Mouse (Mus musculus) midbrain, embryonic 14.5 days (tissue): ENCODE results near the gene Myl9. TPM values are rescaled to one million over a fixed set of nuclear protein-coding genes. Genes with fewer than 3 reads are reported as not detected.

ENCODE experiments used
- ATAC-seq: fragments of 200-750 bp; cut with Nextera tagmentation; 2 replicates; pipeline ENCODE4 v1.8.0; 2017; ENCODE audit warnings: moderate number of reproducible peaks, moderate library complexity; ENCODE audit not compliant: low FRiP score, low TSS enrichment
- DNase-seq: peaks from one replicate; pipeline ENCODE4 v3.0.0-alpha.2; 2015
- H3K27ac ChIP-seq: fragments of 300-500 bp; sonication (generic); replicated peaks from 2 replicates; pipeline ENCODE4 v1.5.1; 2014; ENCODE audit warnings: mild to moderate bottlenecking, low read depth, low read length, moderate library complexity
- H3K27me3 ChIP-seq: fragments of 300-500 bp; sonication (generic); 2 replicates; pipeline ENCODE4 v1.6.1; 2014; ENCODE audit warnings: low read length, control low read depth, mixed read lengths; ENCODE audit not compliant: control insufficient read depth, insufficient read depth
- H3K36me3 ChIP-seq: fragments of 300-500 bp; sonication (generic); 2 replicates; pipeline ENCODE4 v1.6.1; 2014; ENCODE audit warnings: low read length, control low read depth; ENCODE audit not compliant: control insufficient read depth, insufficient read depth
- H3K4me1 ChIP-seq: fragments of 300-500 bp; sonication (generic); 2 replicates; pipeline ENCODE4 v1.6.1; 2014; ENCODE audit warnings: mild to moderate bottlenecking, antibody characterized with exemption, low read length, control low read depth; ENCODE audit not compliant: control insufficient read depth, insufficient read depth
- H3K4me2 ChIP-seq: fragments of 300-500 bp; sonication (generic); 2 replicates; pipeline ENCODE4 v1.6.1; 2014; ENCODE audit warnings: mild to moderate bottlenecking, low read length, moderate library complexity
- H3K4me3 ChIP-seq: fragments of 300-500 bp; sonication (generic); replicated peaks from 2 replicates; pipeline ENCODE4 v1.5.1; 2014; ENCODE audit warnings: low read depth, low read length
- H3K9ac ChIP-seq: fragments of 300-500 bp; sonication (generic); replicated peaks from 2 replicates; pipeline ENCODE4 v1.6.1; 2014; ENCODE audit warnings: mild to moderate bottlenecking, low read length, moderate library complexity
- H3K9me3 ChIP-seq: fragments of 300-500 bp; sonication (generic); 2 replicates; pipeline ENCODE4 v1.6.1; 2016; ENCODE audit warnings: low read length, control low read depth, mixed read lengths; ENCODE audit not compliant: control insufficient read depth
- WGBS: fragments of 180-500 bp; shearing (Covaris S2); extraction: QIAGEN DNeasy Blood & Tissue Kit; methylation state at CpG from one replicate; pipeline ENCODE4 v1.1.7; 2014; 5-methylcytosine and 5-hydroxymethylcytosine counted together
- polyA plus RNA-seq: library from polyadenylated mRNA; unstranded; fragments of >200 nt; fragmentation: Nextera tagmentation; extraction: Ambion mirVana; gene quantifications from 2 replicates; pipeline ENCODE4 v1.2.1, GENCODE M21; 2014

Gene Myl9
- polyA plus RNA-seq, 1 experiment from 2014 or later: 33.0 TPM

DNA sequence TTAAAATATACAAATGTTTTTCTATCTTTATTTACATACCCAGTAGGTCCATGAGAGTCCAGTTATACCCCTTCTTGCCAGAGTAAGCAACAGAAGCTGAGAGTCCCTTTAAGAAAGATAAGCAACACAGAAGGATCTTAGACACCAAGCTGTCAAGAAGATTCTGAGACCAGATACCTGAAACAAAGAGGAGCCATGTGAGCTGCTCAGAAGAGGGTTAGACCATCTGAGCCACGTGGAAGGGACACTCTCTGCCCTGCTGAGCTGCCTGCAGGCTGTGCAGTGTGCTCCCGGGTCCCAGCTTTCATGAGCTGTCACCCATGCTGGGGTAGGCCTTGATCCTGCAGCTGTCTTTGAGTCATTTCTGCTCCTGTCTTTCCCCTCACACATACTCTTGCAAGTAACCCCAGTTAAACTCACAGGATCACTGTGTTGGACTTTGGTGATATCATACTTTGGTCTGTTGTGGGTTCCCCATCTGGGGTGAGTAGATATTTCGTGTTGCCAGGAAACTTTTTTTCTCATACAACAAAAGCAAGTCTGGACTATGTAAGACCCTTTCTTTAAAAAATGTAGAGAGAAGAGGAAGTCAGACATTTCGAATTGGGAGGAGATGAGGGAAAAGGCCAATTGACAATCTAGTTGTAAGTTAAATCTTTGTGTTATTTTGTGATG lies 28.6 kb downstream of the Myl9 start:
- Histone ChIP-seq H3K27me3 (no peaks in the 10 kb centered on the region), H3K9me3 (no peaks in the 10 kb centered on the region), H3K4me3 (no peak overlapping the region), H3K4me1 (no peaks in the 10 kb centered on the region), H3K9ac (no peak overlapping the region), H3K4me2 (no peak overlapping the region), H3K27ac (no peak overlapping the region), H3K36me3 (no peaks in the 10 kb centered on the region)
- ATAC-seq (no peak), DNase-seq (no peak)
- 54% methylated on average over 4 of the region's 4 CpGs for whole genome bisulfite sequencing

DNA sequence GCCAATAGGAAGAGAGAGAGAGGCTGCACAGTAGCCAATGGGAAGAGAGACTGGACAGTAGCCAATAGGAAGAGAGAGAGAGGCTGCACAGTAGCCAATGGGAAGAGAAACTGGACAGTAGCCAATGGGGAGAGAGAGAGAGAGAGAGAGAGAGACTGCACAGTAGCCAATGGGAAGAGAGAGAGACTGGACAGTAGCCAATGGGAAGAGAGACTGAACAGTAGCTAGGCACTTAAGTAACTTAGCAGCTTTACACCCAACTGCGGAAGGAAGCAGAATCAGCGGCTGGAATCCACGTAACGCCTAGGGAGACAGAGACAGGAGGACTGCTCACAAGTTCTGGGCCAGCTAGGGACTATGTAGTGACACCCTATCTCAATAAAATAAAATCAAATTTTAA lies 29.4 kb downstream of the Myl9 start:
- ATAC-seq (no peak), DNase-seq (no peak)
- no peak overlapping the region for H3K9ac ChIP-seq
- WGBS: 96% methylated on average over 4 of the region's 4 CpGs
- H3K4me3 ChIP-seq: no peak overlapping the region
- H3K4me1 ChIP-seq: no peaks in the 10 kb centered on the region
- no peak overlapping the region for H3K27ac ChIP-seq
- H3K4me2 ChIP-seq: no peak overlapping the region
- no peaks in the 10 kb centered on the region for H3K9me3 ChIP-seq
- no peaks in the 10 kb centered on the region for H3K36me3 ChIP-seq
- no peaks in the 10 kb centered on the region for H3K27me3 ChIP-seq

- no peak for ATAC-seq
- Histone ChIP-seq H3K4me1 (no peaks in the 10 kb centered on the region), H3K9ac (no peak overlapping the region), H3K36me3 (no peaks in the 10 kb centered on the region), H3K27me3 (no peaks in the 10 kb centered on the region), H3K9me3 (no peaks in the 10 kb centered on the region), H3K27ac (no peak overlapping the region), H3K4me2 (no peak overlapping the region), H3K4me3 (no peak overlapping the region)
- WGBS: 81% methylated on average over 6 of the region's 6 CpGs
- DNase-seq: no peak
Observed at GRCm38 (mm10) chr2:156806886-156807285, 31.7 kb downstream of the Myl9 start.

- Histone ChIP-seq H3K4me2 (no peak overlapping the region), H3K36me3 (no peaks in the 10 kb centered on the region), H3K27me3 (no peaks in the 10 kb centered on the region), H3K9me3 (no peaks in the 10 kb centered on the region), H3K9ac (no peak overlapping the region), H3K4me1 (peaks cover 9% of the 10 kb centered on the region; the same call in 1 of the 2 replicates), H3K4me3 (no peak overlapping the region), H3K27ac (no peak overlapping the region)
- 52% methylated on average over 2 of the region's 2 CpGs for WGBS
- DNase-seq (peak; percentile 91), ATAC-seq (no peak)
Observed at GRCm38 (mm10) chr2:156809579-156809978, 34.4 kb downstream of the Myl9 start.

DNA sequence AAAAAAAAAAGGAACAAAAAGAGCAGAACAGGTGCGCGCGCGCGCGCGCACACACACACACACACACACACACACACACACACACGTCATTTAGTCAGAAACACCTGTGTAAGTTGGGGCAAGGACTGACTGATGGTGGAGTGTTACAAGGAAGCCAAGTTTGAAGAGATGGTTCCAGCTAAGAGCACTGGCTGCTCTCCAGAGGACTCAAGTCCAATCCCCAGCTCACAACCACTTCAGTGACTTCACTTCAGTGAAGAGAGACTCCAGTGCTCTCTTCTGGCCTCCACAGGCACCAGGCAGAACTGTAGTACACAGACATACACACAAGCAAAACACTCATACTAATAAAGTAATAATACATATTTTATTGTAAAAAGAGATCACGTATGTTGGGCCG lies 35.5 kb downstream of the Myl9 start:
- H3K9ac ChIP-seq: no peak overlapping the region
- H3K4me3 ChIP-seq: no peak overlapping the region
- no peaks in the 10 kb centered on the region for H3K36me3 ChIP-seq
- DNase-seq (no peak), ATAC-seq (no peak)
- H3K27ac ChIP-seq: no peak overlapping the region
- no peaks in the 10 kb centered on the region for H3K27me3 ChIP-seq
- no peak overlapping the region for H3K4me2 ChIP-seq
- 97% methylated on average over 10 of the region's 10 CpGs for WGBS
- H3K9me3 ChIP-seq: no peaks in the 10 kb centered on the region
- peaks cover 9% of the 10 kb centered on the region; the same call in 1 of the 2 replicates for H3K4me1 ChIP-seq

GRCm38 (mm10) chr2:156811556-156811955 lies 36.3 kb downstream of the Myl9 start:
- H3K4me1 ChIP-seq: peaks cover 9% of the 10 kb centered on the region; the same call in 1 of the 2 replicates
- no peak overlapping the region for H3K4me3 ChIP-seq
- H3K9ac ChIP-seq: no peak overlapping the region
- 84% methylated on average over 5 of the region's 5 CpGs for WGBS
- ATAC-seq (no peak), DNase-seq (no peak)
- no peak overlapping the region for H3K27ac ChIP-seq
- H3K36me3 ChIP-seq: no peaks in the 10 kb centered on the region
- no peaks in the 10 kb centered on the region for H3K9me3 ChIP-seq
- no peak overlapping the region for H3K4me2 ChIP-seq
- no peaks in the 10 kb centered on the region for H3K27me3 ChIP-seq

- Histone ChIP-seq H3K9me3 (no peaks in the 10 kb centered on the region), H3K9ac (no peak overlapping the region), H3K27me3 (no peaks in the 10 kb centered on the region), H3K4me3 (no peak overlapping the region), H3K27ac (no peak overlapping the region), H3K36me3 (no peaks in the 10 kb centered on the region), H3K4me1 (peaks cover 9% of the 10 kb centered on the region; the same call in 1 of the 2 replicates), H3K4me2 (no peak overlapping the region)
- 4% methylated on average over 8 of the region's 8 CpGs for WGBS
- no peak for ATAC-seq
- DNase-seq: peak; percentile 47
Observed at GRCm38 (mm10) chr2:156814344-156814801, 39.2 kb downstream of the Myl9 start.

DNA sequence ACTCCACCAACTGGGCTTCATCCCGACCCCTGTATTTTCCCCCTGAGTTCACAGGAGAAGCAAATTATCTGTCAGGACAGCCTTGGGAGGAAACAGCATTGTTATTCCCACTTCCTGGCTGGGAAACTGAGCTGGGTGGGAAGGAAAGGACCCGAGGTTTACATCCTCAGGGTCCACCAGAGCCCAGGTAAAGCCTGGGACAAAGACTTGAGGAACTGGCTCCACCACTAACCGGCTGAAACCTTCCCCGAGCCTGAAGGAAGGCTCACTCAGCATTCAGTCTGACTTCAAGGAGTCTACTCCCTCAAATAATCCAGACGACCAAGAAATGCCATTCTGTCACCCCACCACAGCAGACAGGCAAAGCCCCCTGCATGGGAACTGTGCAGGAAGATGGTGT lies 39.7 kb downstream of the Myl9 start:
- H3K4me3 ChIP-seq: no peak overlapping the region
- H3K27me3 ChIP-seq: no peaks in the 10 kb centered on the region
- DNase-seq (no peak), ATAC-seq (no peak)
- no peak overlapping the region for H3K4me2 ChIP-seq
- peaks cover 9% of the 10 kb centered on the region; the same call in 1 of the 2 replicates for H3K4me1 ChIP-seq
- WGBS: 31% methylated on average over 5 of the region's 5 CpGs
- H3K36me3 ChIP-seq: no peaks in the 10 kb centered on the region
- H3K27ac ChIP-seq: no peak overlapping the region
- H3K9ac ChIP-seq: no peak overlapping the region
- no peaks in the 10 kb centered on the region for H3K9me3 ChIP-seq

DNA sequence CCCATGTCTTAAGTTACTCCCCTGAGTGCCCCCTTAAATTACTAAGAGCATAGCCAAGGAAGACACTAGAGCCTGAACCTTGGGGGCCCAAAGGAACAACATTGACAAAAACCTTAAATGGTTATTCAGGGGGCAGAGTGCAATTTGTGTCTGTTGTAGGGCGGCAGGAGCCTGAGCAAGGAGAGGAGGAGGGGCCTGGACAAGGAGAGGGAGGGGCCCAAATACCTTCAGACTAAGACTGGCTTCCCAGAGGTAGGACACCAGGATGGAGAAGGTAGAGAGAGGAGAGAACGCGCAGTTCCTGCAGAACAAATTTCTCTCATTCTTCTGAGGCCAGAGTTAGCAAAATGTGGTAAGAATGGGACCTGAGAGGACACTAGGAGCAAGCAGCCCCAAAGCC lies 40.2 kb downstream of the Myl9 start:
- Histone ChIP-seq H3K9me3 (no peaks in the 10 kb centered on the region), H3K4me2 (no peak overlapping the region), H3K4me1 (peaks cover 9% of the 10 kb centered on the region; the same call in 1 of the 2 replicates), H3K4me3 (no peak overlapping the region), H3K27me3 (no peaks in the 10 kb centered on the region), H3K27ac (no peak overlapping the region), H3K36me3 (no peaks in the 10 kb centered on the region), H3K9ac (no peak overlapping the region)
- DNase-seq (no peak), ATAC-seq (no peak)
- WGBS: 58% methylated on average over 3 of the region's 3 CpGs
